ENCODE assay signal across 17 mouse cellular contexts in the genomic region with DNA sequence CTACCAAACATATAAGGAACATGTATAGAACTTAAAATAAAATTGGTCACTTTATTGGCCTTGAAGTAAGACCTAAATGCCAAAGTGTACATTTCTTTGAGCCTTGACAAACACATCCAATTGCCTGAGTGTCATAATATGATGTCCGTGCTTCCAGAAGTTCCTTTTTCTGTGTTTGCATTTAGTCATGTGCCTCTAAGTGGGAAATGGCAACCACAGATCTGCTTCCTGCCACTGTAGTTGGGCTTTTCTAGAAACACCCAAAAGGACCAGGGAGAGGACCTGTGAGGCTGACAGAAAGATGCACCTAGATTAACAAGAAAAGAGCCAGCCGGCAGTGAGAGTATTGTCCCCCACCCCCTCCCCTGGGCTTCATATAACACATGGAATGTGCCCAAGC.
DNase-seq lines count a peak whose midpoint lies in the region; ATAC-seq lines count a peak whose summit lies in the region.
"Had no signal": no experiment of that assay in that cellular context is flagged by ENCODE, and none has a peak within 500 bp of the region (broad histone marks: within the 10 kb centered on the region; RNA-seq: fewer than 3 reads in every experiment).

No protein-coding gene starts in this region.

- DNase-seq in 416B (ENCODE audit: low read depth): peak; percentile 3
- DNase-seq in adrenal gland, postnatal 10 days: no peak
- DNase-seq in urinary bladder, adult 2 months (ENCODE audit: low spot score): no peak
- no peak for DNase-seq in spleen, adult 18-20 months
- DNase-seq: adrenal gland, adult 2 months; adrenal gland, postnatal 14 days; adrenal gland, postnatal 36 days; cerebellum, adult 11 months; cerebellum, adult 18-20 months; cerebellum, adult 8-10 months; cerebellum, adult 9-11 months; cerebellum, postnatal 14 days; cerebellum, postnatal 36 days had no signal

- peak; percentile 89 for ATAC-seq in common myeloid progenitor, adult 5-6 weeks (replicated peaks; ENCODE audit: low read depth, poor library complexity, severe bottlenecking)
- peak; percentile 90 to 94 for ATAC-seq in hematopoietic stem cell, adult 5-6 weeks (replicated peaks in 1 of 2; ENCODE audit: insufficient read depth in 1 of 2, low FRiP score in 2 of 2, low TSS enrichment in 1 of 2, low read depth in 1 of 2, poor library complexity in 2 of 2, severe bottlenecking in 2 of 2)
- ATAC-seq: forebrain, embryonic 13.5 days; forebrain, embryonic 16.5 days had no signal
